Mouse (Mus musculus) midbrain, postnatal 0 days (tissue): ENCODE data around the gene Gm10118. TPM values are rescaled to one million over a fixed set of nuclear protein-coding genes. Genes with fewer than 3 reads are reported as not detected.
A peak's percentile ranks its signal among the peaks of the same experiment; 100 is the strongest.

ENCODE experiments used
- ATAC-seq: fragments of 200-750 bp; cut with Nextera tagmentation; 2 replicates; pipeline ENCODE4 v1.8.0; 2017; ENCODE audit warnings: moderate number of reproducible peaks, mild to moderate bottlenecking, moderate TSS enrichment, moderate library complexity; ENCODE audit not compliant: low FRiP score
- DNase-seq: peaks from one replicate; pipeline ENCODE4 v3.0.0-alpha.2; 2015; ENCODE audit warnings: low spot score
- H3K27ac ChIP-seq: fragments of 300-500 bp; sonication (generic); 2 replicates; pipeline ENCODE4 v1.5.1; 2014; ENCODE audit warnings: low read depth, mild to moderate bottlenecking, low read length, mixed read lengths
- H3K27me3 ChIP-seq: fragments of 300-500 bp; sonication (generic); 2 replicates; pipeline ENCODE4 v1.6.1; 2014; ENCODE audit warnings: low read length, control low read depth, mixed read lengths; ENCODE audit not compliant: insufficient read depth
- H3K36me3 ChIP-seq: fragments of 300-500 bp; sonication (generic); 2 replicates; pipeline ENCODE4 v1.6.1; 2014; ENCODE audit warnings: low read length, control low read depth, mixed read lengths; ENCODE audit not compliant: insufficient read depth
- H3K4me1 ChIP-seq: fragments of 300-500 bp; sonication (generic); 2 replicates; pipeline ENCODE4 v1.6.1; 2014; ENCODE audit warnings: mild to moderate bottlenecking, control low read depth, antibody characterized with exemption, low read length, mixed read lengths; ENCODE audit not compliant: insufficient read depth
- H3K4me2 ChIP-seq: fragments of 300-500 bp; sonication (generic); 2 replicates; pipeline ENCODE4 v1.6.1; 2014; ENCODE audit warnings: low read depth, mild to moderate bottlenecking, low read length, mixed read lengths; ENCODE audit not compliant: poor library complexity, severe bottlenecking
- H3K4me3 ChIP-seq: fragments of 300-500 bp; sonication (generic); 2 replicates; pipeline ENCODE4 v1.5.1; 2014; ENCODE audit warnings: low read depth, mild to moderate bottlenecking, low read length, moderate library complexity
- H3K9ac ChIP-seq: fragments of 300-500 bp; sonication (generic); replicated peaks from 2 replicates; pipeline ENCODE4 v1.6.1; 2014; ENCODE audit warnings: mild to moderate bottlenecking, low read length, moderate library complexity, mixed read lengths; ENCODE audit not compliant: poor library complexity, severe bottlenecking
- H3K9me3 ChIP-seq: fragments of 300-500 bp; sonication (generic); 2 replicates; pipeline ENCODE4 v1.6.1; 2016; ENCODE audit warnings: low read length, control low read depth
- CTCF ChIP-seq: IDR thresholded peaks from 2 replicates; pipeline ENCODE4 v1.5.1; 2016; ENCODE audit warnings: antibody characterized with exemption, mild to moderate bottlenecking
- WGBS: fragments of 180-500 bp; shearing (Covaris S2); extraction: QIAGEN DNeasy Blood & Tissue Kit; methylation state at CpG from one replicate; pipeline ENCODE4 v1.1.7; 2014; 5-methylcytosine and 5-hydroxymethylcytosine counted together
- polyA plus RNA-seq: library from polyadenylated mRNA; unstranded; fragments of >200 nt; fragmentation: Nextera tagmentation; extraction: Ambion mirVana; gene quantifications from 2 replicates; pipeline ENCODE4 v1.2.1, GENCODE M21; 2015
- total RNA-seq: library from RNA; depleted of rRNA; stranded (reverse); fragments of >200 nt; gene quantifications from 2 replicates; pipeline ENCODE4 v1.2.3, GENCODE M21; 2014

The Gm10118 gene
- total and polyA plus RNA-seq, 2 experiments from 2014 or later = 0.90 to 4.3 TPM

- WGBS = 83% methylated on average over 3 of the region's 3 CpGs
- H3K36me3 ChIP-seq = no peaks in the 10 kb centered on the region
Observed at GRCm38 (mm10) chr10:63945534-63945933, 18.3 kb upstream of the Gm10118 start.

DNA sequence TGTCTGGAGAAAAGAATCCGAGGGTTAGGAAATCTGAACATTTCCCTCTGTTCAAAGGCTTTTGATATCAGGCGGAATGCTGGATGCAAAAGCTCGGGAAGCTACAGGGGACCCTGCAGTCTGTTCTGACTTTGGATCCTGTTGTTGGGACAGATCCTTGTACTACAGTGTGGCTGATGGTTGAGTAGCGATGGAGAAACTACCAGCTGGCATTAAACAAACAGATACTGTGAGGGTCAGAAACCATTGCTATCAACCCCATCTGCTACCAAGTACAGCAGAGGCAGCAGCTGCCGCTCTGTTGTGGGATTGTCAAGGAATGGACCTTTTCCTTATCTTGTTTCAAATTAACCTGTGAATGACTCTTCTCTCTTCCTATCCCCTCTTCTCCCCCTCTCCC is 6.7 kb upstream of the Gm10118 start:
- Histone ChIP-seq H3K9me3 (no peaks in the 10 kb centered on the region), H3K27ac (no peak overlapping the region), H3K36me3 (no peaks in the 10 kb centered on the region), H3K4me1 (no peaks in the 10 kb centered on the region), H3K4me3 (no peak overlapping the region), H3K27me3 (no peaks in the 10 kb centered on the region), H3K4me2 (no peak overlapping the region), H3K9ac (no peak overlapping the region)
- no peak for TF ChIP-seq CTCF
- DNase-seq (peak; percentile 44), ATAC-seq (no peak)
- WGBS = 72% methylated on average over 5 of the region's 5 CpGs

More at GRCm38 (mm10) chr10:63945534-63945933, 18.3 kb upstream of the Gm10118 start:
- no peaks in the 10 kb centered on the region for H3K4me1 ChIP-seq
- H3K4me3 ChIP-seq = no peak overlapping the region
- H3K27ac ChIP-seq = no peak overlapping the region
- ATAC-seq (no peak), DNase-seq (no peak)
- TF ChIP-seq CTCF = no peak
- H3K4me2 ChIP-seq = no peak overlapping the region
- no peaks in the 10 kb centered on the region for H3K9me3 ChIP-seq
- H3K27me3 ChIP-seq = no peaks in the 10 kb centered on the region
- no peak overlapping the region for H3K9ac ChIP-seq

DNA sequence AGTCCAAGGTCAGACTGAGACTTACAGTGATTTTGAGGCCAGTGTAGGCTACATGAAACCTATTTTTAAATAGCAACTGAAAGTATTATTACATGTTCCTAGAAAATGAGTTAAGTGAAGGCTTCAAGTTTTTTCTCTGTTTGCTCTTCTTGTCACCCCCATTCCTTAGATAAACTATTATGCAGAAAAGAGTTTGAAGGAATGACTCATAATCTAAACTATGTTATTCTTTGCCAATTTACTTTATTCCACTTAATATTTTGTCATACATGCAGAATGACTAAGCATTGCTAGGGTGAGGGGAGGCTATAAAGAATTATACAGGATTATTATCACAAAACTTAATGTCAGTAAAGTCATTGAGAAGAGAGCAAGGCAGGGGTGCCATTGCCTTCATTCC is 18.4 kb downstream of the Gm10118 start:
- ATAC-seq (no peak), DNase-seq (no peak)
- no peak overlapping the region for H3K4me3 ChIP-seq

DNA sequence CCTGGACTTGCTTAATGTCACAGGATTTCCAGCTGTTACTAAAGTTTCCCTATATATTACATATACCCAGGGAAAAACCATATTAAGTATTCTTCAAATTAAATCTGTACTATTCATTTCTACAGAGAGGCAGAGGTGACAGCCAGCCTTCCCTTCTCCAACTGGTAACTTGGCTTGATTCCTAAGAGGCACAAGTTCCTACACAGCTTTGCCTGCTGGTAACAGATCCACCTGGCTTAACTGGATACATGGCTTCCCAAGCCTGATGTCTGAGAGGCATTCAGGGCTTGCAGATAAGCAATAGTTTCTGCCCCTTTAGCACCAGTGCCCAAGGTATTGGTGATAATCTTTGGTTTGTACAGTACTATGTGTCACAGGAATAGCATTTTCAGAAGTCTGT is 27.3 kb downstream of the Gm10118 start:
- DNase-seq = no peak
- no peak for TF ChIP-seq CTCF
- H3K4me1 ChIP-seq = no peaks in the 10 kb centered on the region
- no peaks in the 10 kb centered on the region for H3K36me3 ChIP-seq
- no peak overlapping the region for H3K4me2 ChIP-seq
- H3K27ac ChIP-seq = no peak overlapping the region
- no peak overlapping the region for H3K9ac ChIP-seq
- no peak for ATAC-seq
- no peaks in the 10 kb centered on the region for H3K9me3 ChIP-seq
- no peak overlapping the region for H3K4me3 ChIP-seq
- H3K27me3 ChIP-seq = no peaks in the 10 kb centered on the region

More for the DNA sequence above, 18.4 kb downstream of the Gm10118 start:
- no peak overlapping the region for H3K9ac ChIP-seq
- no peak overlapping the region for H3K4me2 ChIP-seq
- TF ChIP-seq CTCF = no peak
- H3K27me3 ChIP-seq = no peaks in the 10 kb centered on the region
- H3K4me1 ChIP-seq = no peaks in the 10 kb centered on the region
- H3K36me3 ChIP-seq = no peaks in the 10 kb centered on the region
- no peaks in the 10 kb centered on the region for H3K9me3 ChIP-seq
- H3K27ac ChIP-seq = no peak overlapping the region

DNA sequence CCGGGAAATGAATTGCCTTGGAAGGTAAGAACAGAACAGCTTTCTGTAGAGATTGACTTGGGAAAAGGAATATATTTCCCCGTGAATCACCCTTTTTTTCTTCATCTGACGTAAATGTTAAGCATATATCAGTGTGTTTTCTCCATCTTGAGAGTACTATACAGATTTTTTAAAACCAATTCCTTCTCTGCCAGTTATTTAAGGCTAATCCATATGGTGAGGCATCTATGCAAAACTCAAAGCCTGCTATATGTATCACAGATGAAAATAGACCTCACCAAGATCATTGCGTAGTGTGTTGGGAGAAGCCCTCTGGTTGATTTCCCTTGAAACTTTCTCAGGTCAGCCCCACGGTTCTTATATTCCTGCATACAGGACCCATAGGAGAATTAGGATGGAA is 32.6 kb downstream of the Gm10118 start:
- Histone ChIP-seq H3K4me3 (no peak overlapping the region), H3K36me3 (no peaks in the 10 kb centered on the region), H3K4me2 (no peak overlapping the region), H3K27ac (no peak overlapping the region), H3K9ac (no peak overlapping the region), H3K27me3 (no peaks in the 10 kb centered on the region), H3K4me1 (no peaks in the 10 kb centered on the region), H3K9me3 (no peaks in the 10 kb centered on the region)
- DNase-seq = no peak
- no peak for ATAC-seq
- WGBS = 93% methylated on average over 5 of the region's 5 CpGs
- TF ChIP-seq CTCF = no peak

DNA sequence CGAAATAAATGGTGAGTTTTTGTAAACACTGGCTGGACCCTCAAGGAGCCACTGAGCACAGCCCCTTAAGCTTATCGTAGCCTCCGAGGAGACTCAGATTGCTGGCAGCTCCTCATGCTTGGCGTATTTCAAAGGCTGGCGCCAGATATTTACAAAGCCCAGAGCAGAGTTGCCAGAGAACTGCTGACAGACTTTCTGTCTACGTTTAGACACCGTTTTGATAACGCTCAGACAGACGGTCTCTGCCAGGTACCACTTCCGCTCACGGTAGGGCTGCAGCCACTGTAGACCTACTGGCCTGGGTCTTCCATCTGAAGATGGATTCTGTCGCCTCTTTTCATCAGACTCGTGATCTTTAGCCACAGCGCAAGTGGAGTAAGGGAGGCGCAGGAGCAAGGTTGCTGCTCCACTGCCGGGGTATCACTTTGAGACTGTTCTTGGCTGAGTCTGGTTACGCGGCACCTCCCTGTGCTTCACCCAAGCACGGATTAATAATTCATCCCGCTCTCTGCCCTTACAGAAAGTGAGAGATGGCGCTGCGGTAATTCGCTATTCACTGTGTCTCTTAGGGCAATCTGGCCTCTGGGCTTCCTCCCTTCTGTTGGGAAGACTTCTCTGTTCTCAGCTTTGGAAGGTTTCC is 40.7 kb downstream of the Gm10118 start:
- no peak for TF ChIP-seq CTCF
- no peaks in the 10 kb centered on the region for H3K9me3 ChIP-seq
- ATAC-seq (no peak), DNase-seq (no peak)
- H3K4me1 ChIP-seq = no peaks in the 10 kb centered on the region
- 85% methylated on average over 23 of the region's 23 CpGs for WGBS
- H3K4me3 ChIP-seq = no peak overlapping the region
- no peak overlapping the region for H3K4me2 ChIP-seq
- H3K36me3 ChIP-seq = no peaks in the 10 kb centered on the region
- H3K27me3 ChIP-seq = no peaks in the 10 kb centered on the region
- no peak overlapping the region for H3K9ac ChIP-seq
- no peak overlapping the region for H3K27ac ChIP-seq
